Mouse (Mus musculus) cerebellum, adult 2 months (tissue): Measurements from ENCODE around the gene Syf2.

Source experiments
- CTCF ChIP-seq: fragments of 200-500 bp; IDR thresholded peaks from 2 replicates; pipeline ENCODE4 v1.5.1; 2011; ENCODE audit warnings: low read depth, mild to moderate bottlenecking, control low read depth, low read length, moderate library complexity, borderline replicate concordance; ENCODE audit not compliant: insufficient read depth
- POLR2A ChIP-seq: fragments of 200-500 bp; IDR thresholded peaks from 2 replicates; pipeline ENCODE4 v1.6.1; 2011; ENCODE audit warnings: low read length, control low read depth, borderline replicate concordance; ENCODE audit not compliant: insufficient read depth

GRCm38 (mm10) chr4:134917194-134917593, 13.5 kb upstream of the Syf2 start:
- no peak for TF ChIP-seq CTCF
- no peak for TF ChIP-seq POLR2A
